Mouse (Mus musculus) ES-E14 (cell line): ENCODE results near the gene Spem2. TPM values are rescaled to one million over a fixed set of nuclear protein-coding genes. Genes with fewer than 3 reads are reported as not detected.

ENCODE experiments used
- DNase-seq: peaks from one replicate; pipeline ENCODE4 v3.0.0-alpha.2; 2013; ENCODE audit warnings: low read depth, low spot score
- H3K27ac ChIP-seq: 2 replicates; pipeline ENCODE4 v1.5.1; 2012; ENCODE audit warnings: low read depth, mild to moderate bottlenecking, low read length, moderate library complexity, mixed read lengths; ENCODE audit not compliant: poor library complexity, insufficient read depth, severe bottlenecking
- H3K36me3 ChIP-seq: 2 replicates; pipeline ENCODE4 v1.6.1; 2012; ENCODE audit warnings: mild to moderate bottlenecking, low read length, moderate library complexity, mixed read lengths; ENCODE audit not compliant: control insufficient read depth, poor library complexity, insufficient read depth, severe bottlenecking
- H3K4me1 ChIP-seq, 2 experiments: fragments of 150-350 bp in 1 of 2; sonication (generic) in 1 of 2; 2 replicates each; pipeline ENCODE4 v1.6.1; 2012; ENCODE audit warnings: low read length in 2 of 2, mild to moderate bottlenecking in 1 of 2, mixed read lengths in 1 of 2; ENCODE audit not compliant: control insufficient read depth in 2 of 2, insufficient read depth in 2 of 2, poor library complexity in 1 of 2
- H3K4me3 ChIP-seq, 2 experiments: fragments of 150-350 bp in 1 of 2; sonication (generic) in 1 of 2; 2 replicates each; pipeline ENCODE4 v1.5.1; 2012; ENCODE audit warnings: low read length in 2 of 2, low read depth in 1 of 2, mild to moderate bottlenecking in 1 of 2, mixed read lengths in 1 of 2; ENCODE audit not compliant: insufficient read depth in 1 of 2, poor library complexity in 1 of 2, severe bottlenecking in 1 of 2
- H3K9ac ChIP-seq: 2 replicates; pipeline ENCODE4 v1.6.1; 2012; ENCODE audit warnings: low read depth, mild to moderate bottlenecking, low read length, mixed read lengths; ENCODE audit not compliant: poor library complexity, insufficient read depth, severe bottlenecking
- H3K9me3 ChIP-seq: fragments of 150-350 bp; sonication (generic); 2 replicates; pipeline ENCODE4 v1.6.1; 2012; ENCODE audit warnings: low read depth, mild to moderate bottlenecking, low read length; ENCODE audit not compliant: control insufficient read depth, insufficient read depth
- CHD2 ChIP-seq: IDR thresholded peaks from 2 replicates; pipeline ENCODE4 v1.6.1; 2014; ENCODE audit warnings: mild to moderate bottlenecking, low read depth, low read length, inconsistent platforms
- HCFC1 ChIP-seq: IDR thresholded peaks from 2 replicates; pipeline ENCODE4 v1.6.1; 2012; ENCODE audit warnings: low read length, inconsistent platforms, borderline replicate concordance; ENCODE audit not compliant: insufficient read depth
- MAFK ChIP-seq: IDR thresholded peaks from 2 replicates; pipeline ENCODE4 v1.6.1; 2014; ENCODE audit warnings: mild to moderate bottlenecking, low read depth, low read length, inconsistent platforms; ENCODE audit not compliant: insufficient read depth
- ZC3H11A ChIP-seq: IDR thresholded peaks from 2 replicates; pipeline ENCODE4 v1.6.1; 2012; ENCODE audit warnings: low read depth, mild to moderate bottlenecking, inconsistent platforms, low read length, borderline replicate concordance
- ZNF384 ChIP-seq: IDR thresholded peaks from 2 replicates; pipeline ENCODE4 v1.6.1; 2012; ENCODE audit warnings: low read depth, low read length, inconsistent platforms
- in situ Hi-C, 2 experiments: fragments of 600-800 bp; cut with MboI; formaldehyde crosslinking; loops; one replicate each; pipeline ENCODE4 v1.15.1; 2025; ENCODE audit warnings: low sequenced_read_pairs in 2 of 2, inconsistent platforms in 1 of 2; ENCODE audit not compliant: unreplicated experiment in 2 of 2
- total RNA-seq: library from RNA; depleted of rRNA; stranded (reverse); fragments of 300-350 nt; gene quantifications from 2 replicates; pipeline ENCODE4 v1.2.3, GENCODE M21; 2012

The Spem2 gene
- total RNA-seq, 1 experiment = not detected

DNA sequence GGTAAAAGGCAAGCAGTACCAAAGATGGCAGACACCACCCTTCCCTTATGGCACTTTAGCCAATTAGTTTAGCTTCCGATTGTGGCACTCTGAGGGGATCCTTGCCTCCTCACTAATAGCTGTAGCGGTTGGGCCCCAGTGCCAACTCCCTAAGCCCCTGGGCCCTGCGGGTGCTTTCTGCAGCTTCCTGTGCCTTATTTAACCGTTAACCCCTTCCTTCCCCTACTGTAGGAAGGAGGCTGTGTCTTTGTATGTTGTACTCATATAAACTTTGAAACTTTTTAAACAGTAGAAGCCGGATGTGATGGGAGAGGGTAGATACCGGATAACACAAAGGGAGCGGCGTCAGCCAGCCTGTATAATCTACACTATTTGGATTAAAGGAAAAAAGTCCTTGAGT is 32.5 kb upstream of the Spem2 start:
- no peak for DNase-seq
- Histone ChIP-seq H3K36me3 (peaks cover 16% of the 10 kb centered on the region; the same call in 1 of the 2 replicates), H3K27ac (no peak overlapping the region), H3K9me3 (no peaks in the 10 kb centered on the region), H3K9ac (no peak overlapping the region), H3K4me1 (peaks cover 2 to 14% of the 10 kb centered on the region in 2 experiments; a peak in 2 of 4 replicates), H3K4me3 (no peak overlapping the region)
- TF ChIP-seq ZC3H11A = no peak
- TF ChIP-seq MAFK = no peak
- no peak for TF ChIP-seq CHD2
- no peak for TF ChIP-seq ZNF384
- no peak for TF ChIP-seq HCFC1
- in situ Hi-C loops = no loop called here

GRCm38 (mm10) chr11:69849884-69850283 is 31.6 kb upstream of the Spem2 start:
- H3K36me3 ChIP-seq = peaks cover 16% of the 10 kb centered on the region; the same call in 1 of the 2 replicates
- in situ Hi-C loops = no loop called here
- TF ChIP-seq MAFK = no peak
- TF ChIP-seq ZC3H11A = no peak
- no peak for TF ChIP-seq ZNF384
- no peak for TF ChIP-seq HCFC1
- peaks cover 2 to 10% of the 10 kb centered on the region in 2 experiments; a peak in 2 of 4 replicates for H3K4me1 ChIP-seq
- H3K9me3 ChIP-seq = no peaks in the 10 kb centered on the region
- no peak overlapping the region for H3K9ac ChIP-seq
- no peak for DNase-seq
- H3K27ac ChIP-seq = no peak overlapping the region
- H3K4me3 ChIP-seq = no peak overlapping the region

GRCm38 (mm10) chr11:69849128-69849527 is 30.9 kb upstream of the Spem2 start:
- TF ChIP-seq CHD2 (no peak), ZNF384 (no peak), ZC3H11A (no peak), MAFK (no peak), HCFC1 (no peak)

GRCm38 (mm10) chr11:69848021-69848420 is 29.8 kb upstream of the Spem2 start:
- TF ChIP-seq MAFK = no peak
- no peak for TF ChIP-seq ZC3H11A
- no peak for TF ChIP-seq ZNF384
- no peak for TF ChIP-seq HCFC1
- no peak for TF ChIP-seq CHD2
- H3K4me1 ChIP-seq = peaks cover 0 to 6% of the 10 kb centered on the region in 2 experiments; a peak in 2 of 4 replicates
- H3K36me3 ChIP-seq = peaks cover 13% of the 10 kb centered on the region; the same call in 1 of the 2 replicates
- H3K9me3 ChIP-seq = no peaks in the 10 kb centered on the region
- no peak overlapping the region for H3K9ac ChIP-seq
- no peak for DNase-seq
- in situ Hi-C loops = no loop called here
- peak overlapping the region in 1 of 2 experiments; percentile 10; a peak in 1 of 4 replicates for H3K4me3 ChIP-seq
- H3K27ac ChIP-seq = no peak overlapping the region

More at GRCm38 (mm10) chr11:69849128-69849527, 30.9 kb upstream of the Spem2 start:
- Histone ChIP-seq H3K4me1 (peaks cover 0 to 6% of the 10 kb centered on the region in 2 experiments; a peak in 2 of 4 replicates), H3K27ac (no peak overlapping the region), H3K4me3 (no peak overlapping the region), H3K9ac (no peak overlapping the region), H3K36me3 (peaks cover 13% of the 10 kb centered on the region; the same call in 1 of the 2 replicates), H3K9me3 (no peaks in the 10 kb centered on the region)
- no peak for DNase-seq
- in situ Hi-C loops = no loop called here
